Mouse (Mus musculus) thymus, postnatal 14 days (tissue): Measurements from ENCODE around the gene Tmem184a.
A peak's percentile ranks its signal among the peaks of the same experiment; 100 is the strongest.

Source experiments
- DNase-seq: peaks from one replicate; pipeline ENCODE4 v3.0.0; 2021

The Tmem184a gene

DNA sequence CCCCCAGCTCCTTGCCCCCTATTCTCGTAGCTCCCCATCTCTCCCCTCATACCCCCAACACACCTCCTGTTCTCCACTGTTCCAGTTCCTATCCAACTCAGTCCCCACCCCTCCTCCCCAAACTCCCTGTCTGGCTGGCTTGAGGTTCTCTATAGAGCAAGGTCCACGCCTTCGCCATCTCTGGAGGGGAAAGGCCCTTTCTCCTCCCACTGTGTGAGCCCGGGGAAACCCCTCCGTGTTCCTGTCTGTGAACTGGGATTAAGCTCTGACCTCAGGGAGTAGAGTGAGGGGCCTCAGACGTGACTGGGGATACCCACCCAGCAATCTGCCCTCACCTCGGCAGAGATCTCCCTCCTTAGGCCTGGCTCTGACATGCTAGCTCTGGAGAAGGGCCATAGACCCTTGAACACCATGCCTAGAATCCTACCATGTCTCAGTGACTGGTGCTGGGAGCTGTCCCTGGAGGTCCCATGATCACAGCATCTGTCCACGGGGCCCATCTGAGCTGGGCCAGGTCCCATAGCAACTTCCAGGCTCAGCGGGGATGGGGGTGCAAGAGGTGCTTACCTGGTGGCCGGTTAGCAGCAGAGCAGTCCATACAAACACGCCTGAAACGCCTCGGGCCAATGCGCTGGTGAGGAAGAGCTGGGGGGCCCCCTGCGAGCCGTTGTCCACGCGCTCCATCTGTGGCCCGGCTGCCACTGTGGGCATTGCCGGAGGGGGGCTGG is 7.2 kb downstream of the Tmem184a start:
- DNase-seq = no peak

DNA sequence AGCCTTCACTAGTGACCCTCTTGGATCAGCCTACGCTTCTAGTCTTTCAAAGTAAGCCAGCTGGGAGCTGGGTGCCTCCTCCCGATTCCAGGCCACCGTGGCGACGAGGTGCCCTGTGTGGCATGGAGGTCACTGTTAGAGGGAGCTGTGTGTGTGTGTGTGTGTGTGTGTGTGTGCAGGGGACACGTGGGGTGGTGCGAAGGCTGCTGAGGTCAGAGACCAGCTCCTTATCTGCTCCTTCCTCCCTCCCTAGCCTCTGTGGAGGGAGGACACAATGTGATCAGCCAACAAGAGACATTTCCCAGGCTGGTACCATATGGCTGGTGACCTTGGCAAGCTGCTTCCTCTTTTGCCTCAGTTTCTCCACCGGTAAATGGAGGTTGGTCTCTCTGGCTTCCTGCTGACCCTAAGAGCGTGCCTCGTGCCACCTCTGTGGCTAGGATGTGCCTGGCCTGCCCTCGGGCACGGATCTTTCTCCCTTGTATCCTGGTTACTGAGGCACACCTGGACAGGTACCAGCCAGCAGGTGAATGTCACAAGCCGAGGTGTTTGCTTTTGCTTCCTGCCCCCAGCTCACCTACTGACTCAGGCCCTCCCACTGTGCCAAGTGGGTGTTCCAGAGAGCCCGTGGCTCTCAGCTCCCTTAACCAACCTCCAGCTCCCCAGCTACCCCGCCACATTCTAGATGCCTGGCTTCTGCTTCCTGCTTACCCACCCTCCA is 7.9 kb downstream of the Tmem184a start:
- DNase-seq = no peak

DNA sequence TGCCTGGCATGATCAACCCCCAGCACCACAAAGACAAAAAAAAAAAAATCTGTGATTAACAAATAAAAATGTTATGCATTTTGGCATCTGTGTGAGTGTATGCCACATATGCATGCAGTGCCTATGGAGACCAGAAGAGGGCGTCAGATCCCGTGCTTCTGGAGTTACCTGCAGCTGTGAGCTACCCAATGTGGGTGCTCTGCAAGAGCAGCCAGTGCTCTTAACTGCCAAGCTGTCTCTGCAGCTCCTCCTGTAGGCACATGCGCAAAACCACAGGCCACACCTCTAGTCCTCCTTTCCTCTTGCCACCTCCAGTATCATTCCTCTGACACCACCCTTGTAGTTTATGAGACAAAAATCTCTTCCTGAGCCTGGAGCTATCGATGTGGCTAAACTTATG is 10.3 kb downstream of the Tmem184a start:
- no peak for DNase-seq

DNA sequence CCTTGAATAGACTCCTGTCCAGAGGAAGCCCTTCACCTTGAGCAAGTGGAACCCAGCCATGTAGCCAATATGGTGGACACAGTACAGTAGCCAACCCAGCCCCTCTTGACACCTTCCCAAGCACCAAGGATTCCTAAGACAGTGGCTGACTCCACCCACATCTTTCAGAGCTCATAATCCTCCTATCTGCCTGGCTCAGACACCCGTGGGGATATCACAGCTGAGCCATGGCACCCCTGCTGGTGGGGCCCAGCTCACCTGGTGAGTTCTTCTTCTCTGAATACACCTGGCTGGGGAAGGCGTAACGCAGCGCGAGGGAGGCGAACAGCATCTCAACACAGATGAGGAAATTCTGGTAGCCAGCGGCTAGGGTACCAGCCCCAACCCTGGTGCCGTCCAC is 13.8 kb downstream of the Tmem184a start:
- DNase-seq = no peak

DNA sequence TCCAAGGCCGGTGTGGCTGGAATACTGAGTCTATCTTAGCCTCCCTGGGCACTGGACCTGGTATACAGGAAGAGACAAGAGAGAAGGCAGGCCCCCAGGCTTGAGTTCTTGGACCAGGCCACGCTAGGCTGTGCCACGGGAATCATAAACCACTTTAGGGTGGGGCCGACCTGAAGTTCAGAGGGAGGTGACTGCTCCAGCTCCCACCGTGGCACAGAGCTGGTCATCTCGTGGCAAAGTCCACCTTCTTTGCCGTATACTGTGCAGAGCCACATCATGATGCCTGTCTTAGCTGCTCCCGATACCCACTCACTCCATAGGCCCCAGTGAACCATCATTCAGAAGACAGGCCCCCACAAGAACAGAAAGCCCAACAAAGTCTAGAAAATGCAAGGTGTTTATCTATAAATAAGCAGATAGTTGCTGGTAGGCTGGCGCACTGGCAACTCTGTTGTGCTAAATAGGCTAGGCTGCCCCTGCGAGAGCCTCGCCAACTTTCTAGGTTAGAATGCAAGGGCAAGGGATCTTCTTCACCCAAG is 15.1 kb downstream of the Tmem184a start:
- no peak for DNase-seq

DNA sequence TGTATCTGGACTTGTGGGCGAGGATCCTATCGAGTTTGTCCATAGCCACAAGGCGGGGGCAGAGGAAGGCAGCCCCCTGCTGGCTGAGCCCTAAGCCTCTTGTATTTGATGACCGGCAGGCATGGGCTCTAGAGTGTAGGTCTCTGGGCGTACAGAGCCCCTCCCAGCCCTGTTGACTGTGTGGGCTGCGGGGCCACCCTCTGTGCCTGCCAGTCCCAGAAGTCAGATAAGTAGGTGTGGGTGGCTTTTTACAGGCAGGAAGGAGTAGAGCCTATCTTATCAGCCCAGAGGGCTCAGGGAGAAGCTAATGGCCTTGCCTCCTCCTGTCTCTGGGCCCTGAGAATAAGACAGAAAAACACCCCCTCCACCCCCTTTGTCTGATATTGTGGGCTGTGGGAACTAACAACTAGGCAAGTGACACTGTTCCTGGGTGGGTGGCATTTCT is 15.6 kb downstream of the Tmem184a start:
- no peak for DNase-seq

DNA sequence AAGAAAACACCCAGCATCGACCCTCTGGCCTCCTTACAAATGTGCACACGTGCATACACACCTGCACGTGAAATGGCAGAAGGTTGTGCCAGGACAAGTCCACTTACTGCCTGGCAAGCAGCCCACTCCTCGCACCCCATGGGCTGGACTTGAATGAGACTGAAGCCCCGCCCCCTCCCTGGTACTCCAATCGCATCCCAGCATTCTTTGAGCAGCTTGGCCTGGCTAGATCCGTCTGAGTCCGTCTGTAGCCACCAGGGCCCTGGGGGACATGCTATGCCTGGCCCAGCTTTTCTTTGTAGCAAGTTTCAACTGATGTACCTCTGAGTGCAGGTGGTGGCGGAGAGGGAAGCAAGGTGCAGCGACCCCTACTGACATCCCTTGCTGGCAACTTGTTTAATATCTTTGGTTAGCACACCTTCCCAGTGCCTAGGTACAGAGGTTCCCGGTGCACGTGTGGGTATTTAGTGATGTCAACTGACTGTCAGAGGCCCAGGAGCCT is 16.1 kb downstream of the Tmem184a start:
- peak; percentile 53 for DNase-seq

DNA sequence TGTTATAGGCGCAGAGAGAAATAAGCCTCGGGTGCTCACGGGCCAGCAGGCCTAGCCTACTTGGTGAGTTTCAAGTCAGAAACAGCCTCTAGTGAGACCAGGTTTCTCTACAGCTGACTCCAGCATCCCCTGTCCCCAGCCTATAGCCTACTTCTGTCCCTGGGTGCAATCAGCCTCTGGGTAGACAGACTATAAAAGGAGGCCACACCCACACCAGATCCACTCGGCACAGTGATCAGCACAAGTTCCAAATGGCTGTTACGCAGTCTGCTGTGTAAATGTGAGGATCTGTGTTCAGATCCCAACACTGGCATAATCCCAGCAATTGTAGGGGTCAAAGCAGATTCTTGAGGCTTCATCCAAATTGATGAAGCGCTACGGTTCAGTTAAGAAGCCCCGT is 16.6 kb downstream of the Tmem184a start:
- no peak for DNase-seq

DNA sequence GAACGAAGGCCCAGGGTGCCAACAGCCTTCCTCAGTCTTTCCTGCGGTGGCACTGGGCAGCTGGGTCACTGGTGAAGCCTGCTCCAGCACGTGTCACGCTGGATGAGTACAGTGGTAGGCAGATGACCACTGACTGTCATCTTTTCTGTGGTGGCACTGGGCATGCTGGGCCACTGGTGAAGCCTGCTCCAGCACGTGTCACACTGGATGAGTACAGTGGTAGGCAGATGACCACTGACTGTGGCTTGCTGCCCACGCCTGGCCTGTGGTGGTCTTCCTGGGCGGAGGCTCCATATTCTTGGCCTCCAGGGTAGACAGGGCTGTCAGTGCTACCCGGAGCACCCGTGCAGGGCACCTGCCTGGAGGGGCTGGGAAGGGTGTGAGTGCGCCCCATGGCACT is 17.8 kb downstream of the Tmem184a start:
- DNase-seq = no peak

DNA sequence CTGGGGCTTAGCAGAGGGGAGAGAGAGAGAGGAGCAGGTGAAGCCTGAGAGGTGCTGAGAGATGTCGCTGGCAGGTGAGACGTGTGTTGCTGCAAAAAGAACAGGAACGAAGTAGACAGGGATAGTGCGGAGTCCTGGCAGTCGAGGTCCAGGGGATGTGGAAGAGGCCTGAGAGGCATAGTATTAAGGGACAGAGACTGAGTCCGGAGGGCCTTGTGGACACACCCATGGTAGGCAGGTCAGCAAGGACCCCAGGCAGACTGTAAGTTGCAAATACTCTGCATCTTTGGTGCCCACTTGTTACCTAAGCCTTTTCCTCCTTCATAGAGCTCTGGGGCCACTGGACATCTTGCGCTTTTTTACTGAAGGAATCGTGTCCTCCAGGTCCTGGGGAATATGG is 18.5 kb downstream of the Tmem184a start:
- DNase-seq = no peak

DNA sequence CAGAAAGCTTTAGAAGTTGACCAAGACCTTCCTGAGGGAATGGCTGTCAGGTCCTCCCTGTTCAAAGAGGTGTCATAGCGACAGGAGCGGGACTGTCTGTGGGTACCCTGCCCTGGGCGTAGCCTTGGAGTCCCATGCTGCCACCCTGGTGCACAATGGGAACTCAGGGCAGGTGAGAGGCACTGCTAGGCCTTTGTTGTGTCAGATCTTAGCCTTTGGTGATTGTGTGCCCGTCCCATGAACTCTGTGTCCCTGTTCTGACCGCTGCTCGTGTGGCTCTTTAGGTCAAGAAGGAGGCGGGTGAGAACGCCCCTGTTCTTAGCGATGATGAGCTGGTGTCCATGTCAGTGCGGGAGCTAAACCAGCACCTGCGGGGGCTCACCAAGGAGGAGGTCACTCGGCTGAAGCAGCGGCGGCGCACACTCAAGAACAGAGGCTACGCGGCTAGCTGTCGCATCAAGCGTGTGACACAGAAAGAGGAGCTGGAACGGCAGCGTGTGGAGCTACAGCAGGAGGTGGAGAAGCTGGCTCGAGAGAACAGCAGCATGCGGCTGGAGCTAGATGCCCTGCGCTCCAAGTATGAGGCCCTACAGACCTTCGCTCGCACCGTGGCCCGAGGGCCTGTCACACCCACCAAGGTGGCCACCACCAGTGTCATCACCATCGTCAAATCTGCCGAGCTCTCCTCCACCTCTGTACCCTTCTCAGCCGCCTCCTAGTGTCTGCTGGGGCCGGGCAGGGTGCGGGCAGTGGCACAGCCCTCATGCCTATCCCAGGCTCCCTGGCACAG is 19.7 kb downstream of the Tmem184a start:
- DNase-seq = no peak

DNA sequence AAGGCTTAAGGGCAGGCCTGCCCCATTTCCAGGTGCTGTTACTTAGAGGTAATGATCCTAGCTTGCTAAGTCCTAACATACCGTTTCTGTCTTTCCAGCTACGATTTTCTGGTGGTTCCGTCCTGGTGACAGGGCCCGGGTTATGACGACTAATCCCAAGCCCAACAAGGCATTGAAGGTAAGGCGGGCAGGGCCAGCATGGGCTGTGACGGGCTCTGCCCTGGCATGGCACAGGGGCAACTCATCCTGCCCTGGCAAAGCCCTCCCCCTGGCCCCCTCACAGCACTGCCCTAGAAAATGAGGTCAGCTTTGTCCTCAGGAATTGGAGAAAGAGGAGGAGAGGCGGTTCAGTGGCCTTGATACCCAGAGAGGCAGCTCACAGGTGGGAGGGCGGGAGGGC is 20.7 kb downstream of the Tmem184a start:
- no peak for DNase-seq

DNA sequence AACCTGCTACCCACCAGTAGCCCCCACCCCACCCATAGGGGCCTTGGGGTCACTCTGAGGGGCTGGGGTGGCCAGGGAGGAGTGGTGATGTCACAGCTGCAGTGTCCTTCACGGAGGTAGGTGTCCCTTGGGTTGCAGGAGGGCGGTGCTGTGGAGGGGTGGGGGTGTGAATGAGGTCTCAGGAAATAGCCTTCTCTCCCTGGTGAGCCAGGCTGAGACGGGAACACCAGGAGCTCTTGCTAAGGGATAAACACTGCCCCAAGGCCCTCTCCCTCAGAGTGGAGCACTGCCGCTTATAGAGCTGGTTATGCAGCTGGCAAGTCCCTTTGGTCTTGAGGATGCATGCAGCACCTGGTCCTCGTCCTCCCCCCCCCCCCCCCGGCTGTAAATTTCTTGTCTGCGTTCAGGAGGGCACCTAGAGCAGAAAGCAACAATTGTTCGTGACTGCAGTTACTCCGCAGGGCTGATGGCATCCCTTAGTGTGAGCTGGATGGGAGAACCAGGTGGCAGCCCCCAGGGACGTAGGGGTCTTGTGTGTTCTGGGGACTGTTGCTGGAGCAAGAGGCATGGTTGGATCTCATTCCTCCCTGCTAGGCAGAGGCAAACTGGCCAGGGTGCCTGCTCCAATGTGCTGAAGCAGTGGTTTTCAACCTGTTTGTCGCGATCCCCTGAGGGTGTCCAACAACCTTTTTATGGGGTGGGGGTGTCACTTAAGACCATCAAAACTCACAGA is 21.4 kb downstream of the Tmem184a start:
- DNase-seq = no peak

DNA sequence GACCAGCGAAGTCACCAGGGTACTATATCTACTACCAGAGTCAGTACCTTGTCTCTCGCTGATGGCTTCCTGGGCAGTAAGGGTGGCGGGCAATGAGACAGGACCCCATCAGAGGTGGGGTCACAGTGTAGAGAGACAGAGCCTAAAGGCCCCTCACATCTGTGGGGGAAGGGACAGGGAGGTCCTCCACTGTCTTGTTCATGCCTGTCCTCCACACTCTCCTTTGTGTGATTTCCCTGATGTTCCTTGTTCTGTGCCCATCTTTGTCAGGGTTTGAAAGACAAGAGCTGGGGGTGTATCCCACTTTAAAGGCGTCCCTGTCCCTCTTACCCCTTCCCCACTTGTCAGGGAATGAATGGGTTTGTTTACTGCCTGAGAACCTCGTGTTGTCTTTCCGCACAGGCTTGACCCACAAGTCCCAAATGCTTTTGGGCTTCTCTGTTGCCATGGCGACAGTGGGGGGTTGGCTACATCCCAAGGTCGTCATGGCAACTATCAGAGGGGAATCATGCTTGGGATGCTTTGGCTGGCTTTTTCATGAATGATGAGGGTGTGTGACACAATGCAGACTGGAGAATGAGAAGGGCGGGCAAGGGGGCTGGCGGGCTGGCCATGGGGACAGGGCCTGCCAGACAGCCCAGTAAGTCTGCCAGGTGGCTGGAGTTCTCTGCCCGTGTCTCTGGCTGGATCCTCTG is 22.1 kb downstream of the Tmem184a start:
- DNase-seq = no peak

DNA sequence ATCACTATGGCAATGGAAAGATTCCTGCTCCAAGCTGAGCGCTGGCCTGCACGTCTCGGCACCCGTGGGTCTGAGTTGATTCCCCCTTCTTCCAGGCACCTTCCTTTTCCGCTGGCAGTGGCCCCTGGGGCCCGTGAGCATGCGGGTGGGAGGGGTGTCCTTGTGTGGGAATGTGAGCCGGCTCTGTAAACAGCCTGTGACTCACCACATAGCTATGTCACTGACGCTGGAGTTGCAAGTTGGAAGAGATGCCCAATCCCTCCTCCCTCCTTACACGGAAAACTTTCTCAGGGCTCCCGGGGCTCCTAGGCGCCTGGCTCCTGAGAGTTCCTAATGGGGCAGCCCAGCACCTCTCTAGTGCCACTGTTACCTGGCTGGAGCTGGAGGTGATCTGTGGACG is 22.8 kb downstream of the Tmem184a start:
- no peak for DNase-seq

DNA sequence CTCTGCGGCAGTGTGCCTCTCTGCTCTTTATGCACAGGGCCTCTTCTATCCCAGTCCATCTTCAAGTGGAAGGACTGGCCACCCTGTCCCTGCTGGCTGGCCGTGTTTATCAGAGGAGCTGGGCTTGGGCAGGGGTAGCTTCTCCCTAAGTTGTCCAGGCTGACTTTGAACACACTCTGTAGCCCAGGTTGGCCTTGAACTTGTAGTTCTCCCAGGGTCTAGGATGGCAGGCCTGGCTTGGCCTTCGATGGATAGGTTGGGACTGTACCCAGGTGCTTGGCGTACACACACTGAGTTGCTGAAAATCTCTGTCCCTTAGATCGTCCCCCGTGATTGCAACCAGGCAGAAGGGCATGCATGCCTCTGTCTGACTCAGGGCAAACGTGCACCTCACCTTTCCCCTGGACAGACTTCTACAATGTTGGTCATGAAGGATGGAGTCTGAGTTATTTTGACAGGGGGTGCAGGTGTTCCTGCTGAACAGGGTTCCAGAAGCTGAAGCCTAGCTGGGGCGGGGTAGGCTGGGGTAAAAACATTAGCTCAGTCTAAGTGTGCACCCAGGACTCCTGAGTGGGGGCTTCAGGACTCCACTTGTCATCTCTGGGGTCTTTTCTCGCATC is 23.6 kb downstream of the Tmem184a start:
- DNase-seq = no peak

DNA sequence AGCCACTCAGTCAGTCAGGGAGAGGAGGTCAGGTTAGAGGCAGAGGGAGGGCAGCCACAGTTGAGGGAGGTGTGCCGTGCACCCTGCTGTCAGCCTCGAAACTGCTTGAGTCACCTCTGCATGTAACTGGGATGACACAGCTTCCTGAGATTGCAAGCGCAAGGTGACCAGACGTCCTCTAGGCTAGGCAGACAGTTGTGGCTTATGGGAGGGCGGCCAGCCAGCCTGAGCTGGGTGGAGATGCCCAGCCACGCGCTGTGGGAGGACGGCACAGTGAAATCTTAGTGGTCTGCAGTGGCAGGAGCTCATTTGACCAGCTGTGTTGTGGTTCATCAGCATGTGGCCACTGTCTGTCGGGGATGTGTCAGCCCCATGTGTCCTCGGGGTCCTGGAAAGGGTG is 24.8 kb downstream of the Tmem184a start:
- DNase-seq = no peak

DNA sequence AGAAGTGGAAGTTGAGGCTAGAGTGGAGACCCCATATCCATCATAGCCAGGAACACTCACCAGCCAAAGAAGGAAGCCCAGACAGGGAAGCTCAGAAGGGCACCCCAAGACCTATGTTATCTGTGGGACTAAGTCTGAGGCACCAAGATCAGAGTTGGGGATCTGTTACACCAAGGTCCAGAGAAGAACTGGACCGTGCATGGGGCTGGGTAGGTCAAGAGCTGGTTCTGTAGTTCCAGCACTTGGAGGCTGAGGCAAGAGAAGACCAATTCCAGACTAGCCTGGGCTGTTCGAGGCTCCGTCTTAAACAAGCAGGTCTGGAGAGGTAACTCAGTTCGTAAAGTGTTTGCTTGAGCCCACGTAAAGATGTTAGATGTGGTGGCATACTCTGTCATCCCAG is 25.6 kb downstream of the Tmem184a start:
- no peak for DNase-seq

DNA sequence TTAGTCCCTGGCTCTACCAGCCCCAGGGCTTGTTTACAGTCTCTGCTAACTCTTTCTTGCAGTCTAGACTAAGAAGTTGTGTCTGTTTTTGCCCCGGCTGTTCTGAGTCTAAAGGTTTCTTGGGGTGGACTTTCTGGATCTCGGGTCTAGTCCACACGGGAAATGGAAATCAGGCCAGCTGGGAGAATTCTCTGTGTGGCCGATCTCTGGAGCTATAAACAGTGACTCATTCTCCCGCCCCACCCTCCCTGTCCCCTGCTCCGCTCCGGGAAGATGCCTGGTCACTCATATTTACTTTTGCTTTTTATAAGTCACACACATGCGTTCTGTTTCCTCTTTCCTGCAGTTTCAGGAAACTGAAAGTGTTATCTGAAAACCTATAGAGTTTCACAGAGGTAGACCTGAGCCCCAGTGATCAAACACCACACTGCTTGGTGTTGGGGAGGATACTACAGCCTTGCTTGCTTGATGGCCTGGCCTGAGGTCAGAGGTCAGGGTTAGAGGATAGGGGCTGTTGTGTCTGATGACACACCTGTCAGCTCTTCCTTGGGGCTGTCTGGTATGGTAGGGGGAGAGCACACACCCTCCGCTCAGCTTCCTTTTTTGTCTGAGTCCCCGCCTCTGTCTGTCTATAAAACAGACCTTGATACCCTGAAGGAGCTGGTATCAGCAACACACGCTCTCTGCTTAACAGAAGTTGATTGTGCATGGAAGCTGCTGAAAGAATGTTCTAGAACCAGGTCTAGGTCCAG is 26.2 kb downstream of the Tmem184a start:
- no peak for DNase-seq

DNA sequence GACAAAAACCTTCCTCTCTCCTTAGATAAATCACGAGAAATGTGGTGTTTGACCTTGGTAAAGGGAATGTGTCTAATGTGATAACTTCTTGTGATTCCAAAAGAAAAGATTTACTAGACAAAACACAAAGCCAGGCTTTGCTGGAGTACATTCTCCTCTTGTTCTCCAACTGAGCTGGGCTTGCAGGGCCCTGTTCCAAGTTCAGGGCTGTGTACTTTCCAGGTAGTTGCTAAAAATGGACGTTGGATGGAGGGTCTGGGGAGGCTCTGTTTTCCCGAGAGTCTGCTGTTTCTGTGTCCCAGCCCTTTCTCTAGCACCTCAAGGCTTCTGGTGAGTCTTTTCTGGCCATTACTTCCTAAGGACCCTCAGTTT is 26.8 kb downstream of the Tmem184a start:
- DNase-seq = no peak
